Mouse (Mus musculus): ENCODE results near the gene Npas2. TPM values are rescaled to one million over a fixed set of nuclear protein-coding genes. Genes with fewer than 3 reads are reported as not detected.

Npas2 gene
- polyA plus RNA-seq, 1 experiment from 2014 or later, result 1.3 TPM

DNA sequence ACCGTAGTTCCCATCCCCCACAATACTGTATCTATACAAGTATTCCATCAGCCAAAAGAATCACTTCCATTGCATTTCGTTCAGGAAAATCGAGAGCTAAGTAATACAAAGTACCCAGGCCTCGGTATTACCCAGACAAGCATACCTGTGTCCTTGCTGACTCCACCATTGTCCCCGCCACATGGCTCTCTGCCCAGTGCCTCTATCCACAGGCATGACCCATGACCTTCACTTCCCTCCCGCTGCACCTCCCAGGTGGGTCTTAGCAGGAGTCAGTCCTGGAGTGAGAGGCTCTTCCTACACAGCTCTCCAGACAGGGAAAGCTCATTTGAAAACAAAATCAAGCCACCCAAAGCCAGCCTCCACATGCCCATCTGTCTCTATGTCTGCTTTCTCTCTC, 214.6 kb downstream of the Npas2 start:
- no peak for DNase-seq (ENCODE audit: low spot score)

DNA sequence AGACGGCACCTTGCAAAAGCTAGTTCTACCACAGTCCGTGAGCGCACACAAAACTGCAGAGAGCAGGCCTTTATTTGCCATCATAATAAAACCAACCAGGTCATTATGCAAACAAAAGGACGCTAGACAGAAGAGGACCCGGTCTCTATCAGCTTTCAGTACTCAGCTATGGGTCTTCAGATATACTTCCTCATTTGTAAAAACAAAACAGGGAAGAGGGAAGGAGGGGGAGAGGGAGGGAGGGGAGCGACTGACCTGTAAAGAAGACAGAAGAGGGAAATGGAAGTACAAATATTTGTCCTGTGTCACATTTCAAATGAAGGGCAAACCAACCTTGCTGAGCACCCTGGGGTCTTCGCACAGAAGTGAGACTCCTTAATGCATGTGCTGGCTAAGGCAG, 215.1 kb downstream of the Npas2 start:
- no peak for DNase-seq (ENCODE audit: low spot score)

DNA sequence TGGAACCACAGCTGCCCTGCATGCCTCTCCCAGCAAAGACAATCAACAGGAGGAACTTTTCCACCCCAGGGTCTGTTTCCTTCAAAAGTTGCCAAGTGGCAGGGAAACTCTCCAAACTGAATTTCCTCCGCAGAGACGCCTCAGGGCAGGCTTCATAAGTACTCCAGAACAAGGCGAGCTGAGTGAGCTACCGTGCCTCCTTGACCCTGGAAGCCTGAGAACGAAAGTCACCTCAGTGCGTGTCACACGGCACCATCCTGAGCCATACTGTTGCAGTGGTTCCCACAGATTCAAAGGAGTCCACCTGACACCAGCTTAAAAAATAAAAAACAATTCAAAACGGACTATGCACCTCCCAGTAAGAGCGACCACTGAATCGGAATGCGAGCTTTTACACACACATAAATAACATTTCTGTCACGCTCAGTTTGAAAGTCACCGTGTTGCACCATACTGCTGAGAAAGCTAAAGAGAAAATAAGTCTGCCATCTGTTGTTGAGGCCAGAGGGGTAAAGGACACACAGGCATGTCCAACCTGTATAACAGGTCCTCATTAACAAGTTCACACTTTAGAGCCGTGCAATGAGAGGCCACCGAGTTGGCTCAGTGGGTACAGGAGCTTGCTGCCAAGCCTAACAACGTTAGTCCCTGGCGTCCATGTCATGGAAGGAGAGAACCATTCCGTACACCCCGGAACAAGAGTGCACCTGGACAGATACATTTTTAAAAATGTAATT, 216.7 kb downstream of the Npas2 start:
- DNase-seq (ENCODE audit: low spot score), result no peak

Small RNA genes within 50 kb of the gene (microRNA-seq; reads per million reads assigned to microRNA genes)
- not detected for gene Mir6349 (ENCODE audit: borderline number of aligned reads)

Other genes starting within 250 kb of the Npas2 start
- 117 and 123 TPM in 2 replicates for gene Pdcl3, start 208.1 kb upstream of the Npas2 start, polyA plus RNA-seq (2015; fragmentation: Nextera tagmentation; extraction: Ambion mirVana)
- 740 and 743 TPM in 2 replicates for gene Rpl31, start 174.1 kb downstream of the Npas2 start, polyA plus RNA-seq (2015; fragmentation: Nextera tagmentation; extraction: Ambion mirVana)